Mouse (Mus musculus): ENCODE data around the gene Nipbl. TPM values are rescaled to one million over a fixed set of nuclear protein-coding genes. Genes with fewer than 3 reads are reported as not detected.

Nipbl gene
- polyA plus RNA-seq, 1 experiment from 2014 or later, result 12.5 TPM

DNA sequence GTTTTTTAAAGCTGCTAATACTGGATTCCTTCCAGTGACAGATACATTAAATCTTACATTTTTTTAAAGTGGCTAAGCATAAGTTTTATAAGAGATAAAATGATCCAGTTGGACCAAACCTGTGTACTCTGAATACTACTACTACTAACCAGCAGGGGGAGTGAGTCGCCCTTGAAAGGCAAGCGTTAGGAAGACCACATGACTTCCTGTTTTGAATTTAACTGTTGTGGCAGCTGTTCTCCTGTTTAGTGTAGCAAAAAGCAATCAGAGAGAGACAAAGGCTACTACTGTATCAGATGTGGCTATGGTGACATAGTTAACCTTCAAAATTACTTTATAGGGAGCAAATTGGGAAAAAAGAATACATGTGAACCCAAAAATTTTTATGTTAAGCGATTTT, 6.8 kb upstream of the Nipbl start:
- H3K4me1 ChIP-seq (ENCODE audit: control insufficient read depth, insufficient read depth, low read length), result peaks cover 7% of the 10 kb centered on the region
- H3K4me3 ChIP-seq (ENCODE audit: low read length), result no peak overlapping the region
- 0 out of 2 replicates have a peak, but pooled peaks have one; percentile 31 for ATAC-seq
- H3K36me3 ChIP-seq (ENCODE audit: control insufficient read depth, insufficient read depth, low read length), result no peaks in the 10 kb centered on the region
- H3K4me2 ChIP-seq (ENCODE audit: low read depth, low read length), result no peak overlapping the region
- no peaks in the 10 kb centered on the region for H3K9me3 ChIP-seq (ENCODE audit: control insufficient read depth, low read length)
- H3K27me3 ChIP-seq (replicated peaks; ENCODE audit: control insufficient read depth, insufficient read depth, low read length), result no peaks in the 10 kb centered on the region
- H3K27ac ChIP-seq (ENCODE audit: low read length), result no peak overlapping the region
- WGBS, result 42% methylated on average over 3 of the region's 3 CpGs
- no peak overlapping the region for H3K9ac ChIP-seq (ENCODE audit: low read depth, low read length)

- H3K9me3 ChIP-seq (ENCODE audit: control insufficient read depth, low read length), result no peaks in the 10 kb centered on the region
- no peak overlapping the region for H3K27ac ChIP-seq (ENCODE audit: low read length)
- no peaks in the 10 kb centered on the region for H3K27me3 ChIP-seq (replicated peaks; ENCODE audit: control insufficient read depth, insufficient read depth, low read length)
- 57% methylated on average over 8 of the region's 8 CpGs for WGBS
- no peak overlapping the region for H3K9ac ChIP-seq (ENCODE audit: low read depth, low read length)
- peaks cover 7% of the 10 kb centered on the region for H3K4me1 ChIP-seq (ENCODE audit: control insufficient read depth, insufficient read depth, low read length)
- no peak for ATAC-seq
- H3K36me3 ChIP-seq (ENCODE audit: control insufficient read depth, insufficient read depth, low read length), result no peaks in the 10 kb centered on the region
- peak overlapping the region; percentile 32; the same call in 1 of the 2 replicates for H3K4me2 ChIP-seq (ENCODE audit: low read depth, low read length)
- H3K4me3 ChIP-seq (ENCODE audit: low read length), result peak overlapping the region; percentile 12; the same call in 1 of the 2 replicates
Measured at GRCm38 (mm10) chr15:8447193-8447767, 3.0 kb upstream of the Nipbl start.

GRCm38 (mm10) chr15:8446435-8446834, 2.2 kb upstream of the Nipbl start:
- H3K4me2 ChIP-seq (ENCODE audit: low read depth, low read length), result peak overlapping the region; percentile 89
- no peaks in the 10 kb centered on the region for H3K27me3 ChIP-seq (replicated peaks; ENCODE audit: control insufficient read depth, insufficient read depth, low read length)
- H3K27ac ChIP-seq (ENCODE audit: low read length), result peak overlapping the region; percentile 91
- peaks cover 8% of the 10 kb centered on the region for H3K4me1 ChIP-seq (ENCODE audit: control insufficient read depth, insufficient read depth, low read length)
- H3K9me3 ChIP-seq (ENCODE audit: control insufficient read depth, low read length), result no peaks in the 10 kb centered on the region
- H3K36me3 ChIP-seq (ENCODE audit: control insufficient read depth, insufficient read depth, low read length), result no peaks in the 10 kb centered on the region
- 4% methylated on average over 6 of the region's 6 CpGs for WGBS
- H3K9ac ChIP-seq (ENCODE audit: low read depth, low read length), result peak overlapping the region; percentile 100
- 0 out of 2 replicates have a peak, but pooled peaks have one; percentile 8 for ATAC-seq
- peak overlapping the region; percentile 98 for H3K4me3 ChIP-seq (ENCODE audit: low read length)

- H3K36me3 ChIP-seq (ENCODE audit: control insufficient read depth, insufficient read depth, low read length), result no peaks in the 10 kb centered on the region
- peak; percentile 4 for ATAC-seq
- under 1% methylated on average over 19 of the region's 19 CpGs for WGBS
Measured at GRCm38 (mm10) chr15:8445951-8446419, 1.7 kb upstream of the Nipbl start.

DNA sequence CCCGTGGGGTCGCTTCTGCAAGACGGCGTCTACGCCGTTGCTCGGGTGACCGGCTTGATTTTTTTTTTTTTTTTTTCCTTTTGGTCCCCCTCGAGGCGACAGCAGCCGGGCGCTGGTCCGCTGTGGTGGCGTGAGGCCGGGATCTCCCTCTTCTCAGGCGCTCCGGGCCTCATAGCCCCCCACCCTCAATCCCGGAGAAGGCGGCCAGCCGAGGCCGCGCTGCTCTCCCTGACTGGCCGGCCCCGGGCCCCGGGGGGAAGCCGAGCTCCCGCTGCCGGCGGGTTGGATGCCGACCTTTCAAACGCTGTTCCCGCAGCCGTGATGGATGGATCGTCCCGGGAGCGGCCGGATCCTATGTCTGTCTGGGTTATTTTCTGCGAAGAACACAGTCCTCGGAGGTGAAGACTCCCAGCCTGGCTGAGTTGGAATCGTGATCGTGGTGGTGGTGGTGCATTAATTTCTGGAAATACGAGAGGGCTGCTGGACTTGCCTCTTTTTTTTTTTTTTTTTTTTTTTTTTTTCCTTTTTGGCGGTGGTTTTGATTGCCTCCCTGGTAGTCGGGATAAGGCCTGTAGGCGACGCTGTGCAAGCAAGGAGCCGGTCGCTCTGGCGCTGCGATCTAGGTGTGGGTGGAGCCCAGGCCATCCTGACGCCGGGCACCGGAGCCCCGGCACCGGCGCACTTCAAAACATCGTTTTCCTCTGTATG, 781 bp upstream of the Nipbl start:
- under 1% methylated on average over 56 of the region's 57 CpGs for WGBS
- Histone ChIP-seq H3K9me3 (ENCODE audit: control insufficient read depth, low read length) (no peaks in the 10 kb centered on the region), H3K4me3 (ENCODE audit: low read length) (peak overlapping the region; percentile 98)

More at GRCm38 (mm10) chr15:8445951-8446419, 1.7 kb upstream of the Nipbl start:
- Histone ChIP-seq H3K4me1 (ENCODE audit: control insufficient read depth, insufficient read depth, low read length) (peaks cover 9% of the 10 kb centered on the region), H3K9me3 (ENCODE audit: control insufficient read depth, low read length) (no peaks in the 10 kb centered on the region), H3K4me3 (ENCODE audit: low read length) (peak overlapping the region; percentile 98), H3K27ac (ENCODE audit: low read length) (peak overlapping the region; percentile 91), H3K4me2 (ENCODE audit: low read depth, low read length) (peak overlapping the region; percentile 89), H3K9ac (ENCODE audit: low read depth, low read length) (peak overlapping the region; percentile 100), H3K27me3 (replicated peaks; ENCODE audit: control insufficient read depth, insufficient read depth, low read length) (no peaks in the 10 kb centered on the region)

DNA sequence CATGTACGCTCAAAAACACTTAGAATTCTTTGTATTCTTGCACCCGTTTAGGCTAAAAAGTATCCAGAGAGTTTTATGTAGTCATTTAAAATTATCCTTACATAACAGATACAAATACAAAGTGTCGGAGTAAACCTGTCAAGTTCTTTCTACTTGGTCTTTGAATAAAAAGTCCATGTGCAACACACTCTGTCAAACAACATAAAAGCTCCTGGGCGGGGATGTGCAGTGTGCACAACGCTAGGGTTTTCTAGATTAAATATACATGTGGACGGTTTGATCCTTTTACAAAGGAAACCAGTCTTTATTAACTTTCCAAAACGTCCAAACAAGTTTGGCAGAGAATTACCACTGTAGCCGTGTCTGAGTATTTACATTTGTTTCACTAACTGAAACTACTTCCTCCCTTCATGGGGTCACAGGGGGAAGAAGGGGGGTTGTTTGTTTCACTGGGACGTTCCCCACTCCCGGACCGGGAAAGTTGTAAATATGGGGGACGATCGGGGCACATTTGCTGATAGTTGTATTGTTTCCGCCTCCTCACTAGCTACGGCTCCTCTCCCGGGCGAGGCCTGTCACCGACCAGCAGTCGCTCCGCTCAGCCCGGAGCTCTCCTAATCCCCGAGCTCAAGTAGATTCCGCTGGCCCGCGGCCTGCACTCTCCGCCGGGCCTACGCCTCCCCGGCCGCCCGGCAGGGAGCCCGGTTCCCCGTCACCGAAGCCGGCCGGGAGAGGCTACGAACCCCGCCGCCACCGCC, 916 bp downstream of the Nipbl start:
- peaks cover 9% of the 10 kb centered on the region for H3K4me1 ChIP-seq (ENCODE audit: control insufficient read depth, insufficient read depth, low read length)
- peak; percentile 57 for ATAC-seq
- 2% methylated on average over 40 of the region's 40 CpGs for WGBS
- peak overlapping the region; percentile 98 for H3K4me3 ChIP-seq (ENCODE audit: low read length)
- peak overlapping the region; percentile 100 for H3K27ac ChIP-seq (ENCODE audit: low read length)
- peak overlapping the region; percentile 100 for H3K9ac ChIP-seq (ENCODE audit: low read depth, low read length)
- no peaks in the 10 kb centered on the region for H3K36me3 ChIP-seq (ENCODE audit: control insufficient read depth, insufficient read depth, low read length)
- H3K4me2 ChIP-seq (ENCODE audit: low read depth, low read length), result peak overlapping the region; percentile 56
- no peaks in the 10 kb centered on the region for H3K27me3 ChIP-seq (replicated peaks; ENCODE audit: control insufficient read depth, insufficient read depth, low read length)
- no peaks in the 10 kb centered on the region for H3K9me3 ChIP-seq (ENCODE audit: control insufficient read depth, low read length)

More for the DNA sequence above, 781 bp upstream of the Nipbl start:
- H3K36me3 ChIP-seq (ENCODE audit: control insufficient read depth, insufficient read depth, low read length), result no peaks in the 10 kb centered on the region
- H3K27me3 ChIP-seq (replicated peaks; ENCODE audit: control insufficient read depth, insufficient read depth, low read length), result no peaks in the 10 kb centered on the region
- H3K4me2 ChIP-seq (ENCODE audit: low read depth, low read length), result peak overlapping the region; percentile 89
- ATAC-seq, result peak; percentile 69
- peak overlapping the region; percentile 100 for H3K9ac ChIP-seq (ENCODE audit: low read depth, low read length)
- H3K27ac ChIP-seq (ENCODE audit: low read length), result peak overlapping the region; percentile 100
- H3K4me1 ChIP-seq (ENCODE audit: control insufficient read depth, insufficient read depth, low read length), result peaks cover 9% of the 10 kb centered on the region

GRCm38 (mm10) chr15:8442761-8443160, 1.5 kb downstream of the Nipbl start:
- WGBS, result 3% methylated on average over 6 of the region's 6 CpGs
- Histone ChIP-seq H3K4me1 (ENCODE audit: control insufficient read depth, insufficient read depth, low read length) (peaks cover 9% of the 10 kb centered on the region), H3K9me3 (ENCODE audit: control insufficient read depth, low read length) (no peaks in the 10 kb centered on the region), H3K27ac (ENCODE audit: low read length) (peak overlapping the region; percentile 35; the same call in 1 of the 2 replicates), H3K27me3 (replicated peaks; ENCODE audit: control insufficient read depth, insufficient read depth, low read length) (no peaks in the 10 kb centered on the region), H3K36me3 (ENCODE audit: control insufficient read depth, insufficient read depth, low read length) (no peaks in the 10 kb centered on the region), H3K9ac (ENCODE audit: low read depth, low read length) (peak overlapping the region; percentile 67), H3K4me3 (ENCODE audit: low read length) (peak overlapping the region; percentile 98), H3K4me2 (ENCODE audit: low read depth, low read length) (peak overlapping the region; percentile 56)
- no peak for ATAC-seq

DNA sequence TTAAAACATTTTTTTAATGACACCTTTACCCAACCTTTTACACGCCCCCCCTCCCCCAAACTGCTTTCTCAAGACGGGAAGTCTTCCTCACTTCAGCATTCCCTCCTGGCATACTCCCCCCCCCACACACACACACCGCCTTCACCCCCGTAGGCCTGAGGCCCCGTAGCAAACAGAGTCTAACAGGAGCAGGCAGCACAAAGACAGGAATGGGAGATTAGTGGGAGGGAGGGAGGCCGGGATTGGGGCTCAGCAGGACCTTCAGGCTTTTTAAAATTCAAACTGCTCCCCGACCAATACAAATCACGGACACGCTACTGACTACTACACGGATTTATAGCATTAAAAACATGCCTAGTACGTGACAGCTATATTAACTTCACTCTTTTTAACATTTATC, 2.1 kb downstream of the Nipbl start:
- no peaks in the 10 kb centered on the region for H3K9me3 ChIP-seq (ENCODE audit: control insufficient read depth, low read length)
- peak overlapping the region; percentile 67 for H3K9ac ChIP-seq (ENCODE audit: low read depth, low read length)
- ATAC-seq, result no peak
- H3K27ac ChIP-seq (ENCODE audit: low read length), result no peak overlapping the region
- peak overlapping the region; percentile 98 for H3K4me3 ChIP-seq (ENCODE audit: low read length)
- no peaks in the 10 kb centered on the region for H3K36me3 ChIP-seq (ENCODE audit: control insufficient read depth, insufficient read depth, low read length)
- H3K4me2 ChIP-seq (ENCODE audit: low read depth, low read length), result peak overlapping the region; percentile 56
- H3K27me3 ChIP-seq (replicated peaks; ENCODE audit: control insufficient read depth, insufficient read depth, low read length), result no peaks in the 10 kb centered on the region
- H3K4me1 ChIP-seq (ENCODE audit: control insufficient read depth, insufficient read depth, low read length), result peaks cover 6% of the 10 kb centered on the region
- WGBS, result under 1% methylated on average over 11 of the region's 11 CpGs
